Mouse (Mus musculus): Measurements from ENCODE around the gene Bora. TPM values are rescaled to one million over a fixed set of nuclear protein-coding genes. Genes with fewer than 3 reads are reported as not detected.
"Not testable (repeated sequence)": the region's sequence is repeated elsewhere in the genome, so short reads cannot be mapped to it uniquely, and the experiment has no call there.

The Bora gene
- polyA plus RNA-seq, 1 experiment, result 2.2 TPM

DNA sequence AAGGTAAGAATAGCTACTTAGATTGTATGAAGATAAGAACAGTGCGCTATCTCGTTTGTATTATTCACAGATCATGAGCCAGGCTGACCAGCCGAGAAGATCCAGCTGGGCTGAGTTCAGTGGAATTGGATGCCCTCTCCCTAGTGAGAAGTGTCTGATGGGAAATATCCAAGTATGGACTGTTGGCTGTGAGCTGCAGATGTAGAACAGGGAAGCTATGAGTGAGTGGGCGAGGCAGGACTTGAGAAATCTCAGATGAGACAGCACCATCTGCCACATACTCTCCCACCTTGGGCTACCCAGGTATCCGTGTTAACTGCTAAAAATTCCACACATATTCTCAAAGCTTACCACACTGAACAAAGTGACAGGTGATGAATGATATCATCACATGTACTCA, 16.0 kb upstream of the Bora start:
- Histone ChIP-seq H3K4me1 (ENCODE audit: control insufficient read depth, insufficient read depth, insufficient read length) (no peaks in the 10 kb centered on the region), H3K36me3 (ENCODE audit: control insufficient read depth, insufficient read depth, low read length) (peaks cover 3% of the 10 kb centered on the region; the same call in 1 of the 2 replicates), H3K27me3 (ENCODE audit: control insufficient read depth, insufficient read depth, low read length) (no peaks in the 10 kb centered on the region), H3K27ac (ENCODE audit: insufficient read depth, low read length) (no peak overlapping the region), H3K4me3 (ENCODE audit: extremely low read depth, insufficient read depth, insufficient read length) (no peak overlapping the region)
- no peak for TF ChIP-seq CTCF (IDR thresholded peaks at IDR 0.05; ENCODE audit: extremely low read depth, insufficient read depth, insufficient read length, insufficient replicate concordance)
- no peak for TF ChIP-seq POLR2A (IDR thresholded peaks at IDR 0.05; ENCODE audit: low read depth, low read length)
- 76% methylated on average over 5 of the region's 5 CpGs for WGBS
- no peak for DNase-seq (ENCODE audit: low read depth in 1 of 2, low spot score in 2 of 2)

DNA sequence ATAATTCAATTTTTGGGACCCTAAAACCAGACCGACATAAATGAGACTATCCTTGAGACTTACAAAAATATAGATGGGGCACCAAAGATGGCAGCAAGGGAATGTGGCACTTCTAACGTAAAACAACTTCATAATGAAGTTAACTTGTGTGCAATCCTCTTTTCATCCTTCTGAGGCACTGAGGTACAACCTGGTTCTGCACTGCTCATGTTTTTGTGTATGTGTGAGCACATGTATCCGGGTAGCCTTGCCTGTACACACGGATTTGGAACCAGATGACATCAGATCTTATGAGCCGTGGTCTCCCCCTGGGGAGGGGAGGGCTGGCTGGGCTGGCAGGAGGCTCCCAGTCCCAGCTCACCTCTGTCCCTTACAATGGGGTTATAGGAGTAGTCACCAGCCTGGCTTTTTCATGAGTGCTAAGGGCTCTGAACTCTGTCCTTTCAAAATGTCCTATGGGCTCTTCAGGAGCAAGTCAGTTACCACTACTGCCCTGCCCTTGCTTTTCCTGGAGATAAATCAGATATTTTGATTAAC, 14.6 kb upstream of the Bora start:
- WGBS, result 94% methylated on average over 5 of the region's 5 CpGs
- Histone ChIP-seq H3K4me1 (ENCODE audit: control insufficient read depth, insufficient read depth, insufficient read length) (no peaks in the 10 kb centered on the region), H3K4me3 (ENCODE audit: extremely low read depth, insufficient read depth, insufficient read length) (no peak overlapping the region), H3K27ac (ENCODE audit: insufficient read depth, low read length) (no peak overlapping the region), H3K36me3 (ENCODE audit: control insufficient read depth, insufficient read depth, low read length) (peaks cover 4% of the 10 kb centered on the region), H3K27me3 (ENCODE audit: control insufficient read depth, insufficient read depth, low read length) (no peaks in the 10 kb centered on the region)
- no peak for TF ChIP-seq POLR2A (IDR thresholded peaks at IDR 0.05; ENCODE audit: low read depth, low read length)
- no peak for TF ChIP-seq CTCF (IDR thresholded peaks at IDR 0.05; ENCODE audit: extremely low read depth, insufficient read depth, insufficient read length, insufficient replicate concordance)
- DNase-seq (ENCODE audit: low read depth in 1 of 2, low spot score in 2 of 2), result no peak

DNA sequence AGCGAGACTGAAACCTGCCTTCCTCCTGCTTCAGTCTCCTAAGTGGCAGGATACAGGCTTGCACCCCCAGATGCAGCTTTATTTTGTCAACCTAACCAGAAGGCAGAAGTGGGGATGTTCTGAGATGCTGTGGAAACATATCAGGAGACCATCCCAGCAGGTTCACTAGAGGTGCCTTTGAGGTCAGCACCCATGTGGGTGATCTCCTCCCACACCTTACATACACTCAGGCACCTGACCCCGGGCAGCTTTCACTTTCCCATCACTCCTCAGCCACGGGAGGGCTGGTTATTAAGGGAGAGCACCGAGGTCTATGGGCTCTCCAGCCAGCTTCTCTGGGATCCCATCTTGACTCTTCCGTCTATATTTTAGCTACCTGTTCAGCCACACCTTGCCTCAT, 13.4 kb upstream of the Bora start:
- peaks cover 7% of the 10 kb centered on the region for H3K36me3 ChIP-seq (ENCODE audit: control insufficient read depth, insufficient read depth, low read length)
- no peak for TF ChIP-seq CTCF (IDR thresholded peaks at IDR 0.05; ENCODE audit: extremely low read depth, insufficient read depth, insufficient read length, insufficient replicate concordance)

DNA sequence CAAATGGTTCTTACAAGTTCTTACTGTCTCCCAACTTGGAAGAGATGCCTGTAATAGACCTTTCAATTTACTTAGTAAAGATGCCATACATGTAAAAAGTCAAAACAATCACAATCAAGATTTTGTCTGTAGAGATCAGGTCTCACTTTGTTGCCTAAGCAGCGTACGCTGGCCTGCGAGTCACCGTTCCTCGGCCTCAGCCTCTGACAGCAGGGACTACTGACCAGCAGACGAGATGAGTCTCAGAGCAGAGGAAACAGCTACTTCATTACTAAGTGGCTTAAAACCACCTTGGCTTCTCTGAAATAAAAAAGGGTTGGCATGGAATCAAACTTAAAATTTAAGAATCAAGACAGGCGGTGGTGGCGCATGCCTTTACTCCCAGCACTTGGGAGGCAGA, 11.2 kb upstream of the Bora start:
- H3K36me3 ChIP-seq (ENCODE audit: control insufficient read depth, insufficient read depth, low read length); H3K27me3 ChIP-seq (ENCODE audit: control insufficient read depth, insufficient read depth, low read length); H3K4me3 ChIP-seq (ENCODE audit: extremely low read depth, insufficient read depth, insufficient read length); DNase-seq (ENCODE audit: low read depth in 1 of 2, low spot score in 2 of 2); H3K27ac ChIP-seq (ENCODE audit: insufficient read depth, low read length); H3K4me1 ChIP-seq (ENCODE audit: control insufficient read depth, insufficient read depth, insufficient read length): not testable (repeated sequence)
- 97% methylated on average over 8 of the region's 8 CpGs for WGBS

More for the DNA sequence above, 13.4 kb upstream of the Bora start:
- no peak for DNase-seq (ENCODE audit: low read depth in 1 of 2, low spot score in 2 of 2)
- H3K4me1 ChIP-seq (ENCODE audit: control insufficient read depth, insufficient read depth, insufficient read length), result no peaks in the 10 kb centered on the region
- no peaks in the 10 kb centered on the region for H3K27me3 ChIP-seq (ENCODE audit: control insufficient read depth, insufficient read depth, low read length)
- H3K4me3 ChIP-seq (ENCODE audit: extremely low read depth, insufficient read depth, insufficient read length), result no peak overlapping the region
- H3K27ac ChIP-seq (ENCODE audit: insufficient read depth, low read length), result no peak overlapping the region
- 85% methylated on average over 5 of the region's 5 CpGs for WGBS

DNA sequence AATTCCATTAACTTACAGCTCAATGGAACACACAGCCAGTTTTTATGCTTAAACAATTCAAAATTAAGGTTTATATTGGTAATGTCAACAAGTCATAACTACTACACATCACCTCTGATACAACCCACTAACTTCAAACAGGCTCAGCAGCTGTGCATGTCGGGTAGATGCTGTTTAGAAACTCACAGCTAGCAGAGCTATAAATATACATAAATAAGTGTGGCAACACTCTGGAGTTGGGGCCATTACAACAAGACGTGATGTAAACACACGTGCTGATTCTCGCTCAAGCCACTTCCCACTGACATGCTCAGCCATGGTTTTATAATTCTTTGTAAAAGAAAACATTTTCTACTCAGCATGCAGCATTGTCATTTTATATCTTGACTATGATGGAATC, 10.0 kb upstream of the Bora start:
- Histone ChIP-seq H3K27ac (ENCODE audit: insufficient read depth, low read length) (no peak overlapping the region), H3K4me1 (ENCODE audit: control insufficient read depth, insufficient read depth, insufficient read length) (no peaks in the 10 kb centered on the region), H3K27me3 (ENCODE audit: control insufficient read depth, insufficient read depth, low read length) (no peaks in the 10 kb centered on the region), H3K36me3 (ENCODE audit: control insufficient read depth, insufficient read depth, low read length) (peaks cover 7% of the 10 kb centered on the region), H3K4me3 (ENCODE audit: extremely low read depth, insufficient read depth, insufficient read length) (no peak overlapping the region)
- no peak for DNase-seq (ENCODE audit: low read depth in 1 of 2, low spot score in 2 of 2)
- TF ChIP-seq CTCF (IDR thresholded peaks at IDR 0.05; ENCODE audit: extremely low read depth, insufficient read depth, insufficient read length, insufficient replicate concordance) (no peak), POLR2A (IDR thresholded peaks at IDR 0.05; ENCODE audit: low read depth, low read length) (no peak)
- 84% methylated on average over 4 of the region's 4 CpGs for WGBS

DNA sequence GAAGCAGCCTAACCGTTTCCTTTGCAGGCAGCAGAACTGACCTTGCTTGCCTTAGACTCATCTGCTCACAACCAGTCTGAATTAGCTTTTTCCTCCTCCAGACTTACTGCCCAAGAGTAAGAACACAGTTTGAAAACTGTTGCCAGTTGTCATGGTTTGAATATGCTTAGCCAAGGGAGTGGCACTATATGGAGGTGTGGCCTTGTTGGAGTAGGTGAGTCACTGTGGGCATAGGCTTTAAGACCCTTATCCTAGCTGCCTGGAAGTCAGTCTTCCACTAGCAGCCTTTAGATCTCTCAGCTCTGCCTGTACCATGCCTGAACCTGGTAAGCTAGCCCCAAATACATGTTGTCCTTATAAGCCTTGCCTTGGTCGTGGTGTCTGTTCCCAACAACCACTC, 8.3 kb upstream of the Bora start:
- Histone ChIP-seq H3K36me3 (ENCODE audit: control insufficient read depth, insufficient read depth, low read length) (peaks cover 6% of the 10 kb centered on the region; the same call in 1 of the 2 replicates), H3K4me3 (ENCODE audit: extremely low read depth, insufficient read depth, insufficient read length) (no peak overlapping the region), H3K4me1 (ENCODE audit: control insufficient read depth, insufficient read depth, insufficient read length) (no peaks in the 10 kb centered on the region), H3K27me3 (ENCODE audit: control insufficient read depth, insufficient read depth, low read length) (no peaks in the 10 kb centered on the region), H3K27ac (ENCODE audit: insufficient read depth, low read length) (no peak overlapping the region)
- no peak for TF ChIP-seq POLR2A (IDR thresholded peaks at IDR 0.05; ENCODE audit: low read depth, low read length)
- no peak for TF ChIP-seq CTCF (IDR thresholded peaks at IDR 0.05; ENCODE audit: extremely low read depth, insufficient read depth, insufficient read length, insufficient replicate concordance)
- WGBS, result 84% methylated on average over 2 of the region's 2 CpGs
- no peak for DNase-seq (ENCODE audit: low read depth in 1 of 2, low spot score in 2 of 2)

DNA sequence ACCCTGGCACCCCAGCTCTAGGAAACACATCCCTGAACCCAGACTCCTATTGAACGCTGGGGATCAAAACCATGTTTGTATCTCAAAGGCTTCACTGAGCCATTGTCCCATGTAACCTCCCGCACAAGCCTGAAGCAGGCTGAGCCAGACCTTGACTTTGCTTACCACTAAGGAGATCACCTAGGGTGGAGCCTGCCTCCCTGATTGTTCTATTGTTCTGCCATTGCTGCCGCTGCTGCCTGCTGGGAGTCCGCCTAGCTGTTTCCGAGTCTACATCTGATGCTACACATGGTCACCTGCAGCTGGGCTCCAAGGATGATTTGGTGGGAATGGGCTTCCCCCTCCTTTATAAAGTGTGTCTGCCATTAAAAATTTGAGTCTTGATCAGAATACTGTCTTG, 6.7 kb upstream of the Bora start:
- not testable (repeated sequence) for H3K27me3 ChIP-seq (ENCODE audit: control insufficient read depth, insufficient read depth, low read length); H3K36me3 ChIP-seq (ENCODE audit: control insufficient read depth, insufficient read depth, low read length); H3K27ac ChIP-seq (ENCODE audit: insufficient read depth, low read length); H3K4me3 ChIP-seq (ENCODE audit: extremely low read depth, insufficient read depth, insufficient read length); H3K4me1 ChIP-seq (ENCODE audit: control insufficient read depth, insufficient read depth, insufficient read length); DNase-seq (ENCODE audit: low read depth in 1 of 2, low spot score in 2 of 2)
- WGBS, result 99% methylated on average over 5 of the region's 5 CpGs
